Mouse (Mus musculus) ovary, postnatal 10 days (tissue): ENCODE measurements around the gene Suz12.
"Not testable (repeated sequence)": the region's sequence is repeated elsewhere in the genome, so short reads cannot be mapped to it uniquely, and the experiment has no call there.

Experiments
- DNase-seq: peaks from one replicate; pipeline ENCODE4 v3.0.0; 2022; ENCODE audit warnings: low spot score

Gene Suz12

GRCm38 (mm10) chr11:79992592-79993355 is at the start of gene Suz12:
Gene Suz12, plus strand, starts transcription at chr11:79993106.
- peak; percentile 84 for DNase-seq

DNA sequence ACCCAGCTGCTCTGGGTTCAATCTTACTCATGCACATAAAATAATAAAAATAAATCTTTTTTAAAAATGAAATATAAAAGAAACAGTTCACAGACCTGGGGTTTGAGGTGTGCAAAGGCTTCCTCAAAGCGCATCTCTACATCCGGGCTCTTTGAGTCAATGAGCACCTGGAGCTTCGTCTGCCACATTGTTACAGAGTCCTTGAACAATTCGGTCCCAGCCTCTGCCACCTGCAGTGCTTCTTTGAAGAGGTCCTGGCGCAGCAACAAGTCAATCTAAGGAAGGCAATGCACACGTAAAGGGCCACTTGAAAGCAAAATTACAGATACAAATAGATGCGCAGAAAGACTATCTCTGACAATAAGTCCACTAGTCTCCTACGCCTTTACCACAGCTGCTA is 49.8 kb upstream of the Suz12 start:
- no peak for DNase-seq

DNA sequence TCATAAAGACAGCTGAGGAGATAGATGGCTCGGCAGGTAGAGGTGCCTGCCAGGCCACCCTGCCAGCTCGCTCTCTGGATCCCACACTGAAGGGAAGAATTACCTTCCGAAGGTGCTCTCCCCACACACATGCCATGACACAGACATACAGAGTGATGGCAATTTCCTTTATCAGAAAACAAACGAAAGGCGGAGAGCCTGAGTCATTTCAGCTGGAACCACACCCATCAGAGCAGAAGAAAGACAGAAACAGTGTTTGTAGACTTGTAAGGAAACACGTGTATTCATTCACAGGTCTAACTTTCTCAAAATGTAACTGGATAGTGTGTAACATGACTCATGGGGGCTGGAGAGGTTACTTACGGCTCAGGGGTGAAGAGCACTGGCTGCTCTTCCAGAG is 49.3 kb upstream of the Suz12 start:
- no peak for DNase-seq

DNA sequence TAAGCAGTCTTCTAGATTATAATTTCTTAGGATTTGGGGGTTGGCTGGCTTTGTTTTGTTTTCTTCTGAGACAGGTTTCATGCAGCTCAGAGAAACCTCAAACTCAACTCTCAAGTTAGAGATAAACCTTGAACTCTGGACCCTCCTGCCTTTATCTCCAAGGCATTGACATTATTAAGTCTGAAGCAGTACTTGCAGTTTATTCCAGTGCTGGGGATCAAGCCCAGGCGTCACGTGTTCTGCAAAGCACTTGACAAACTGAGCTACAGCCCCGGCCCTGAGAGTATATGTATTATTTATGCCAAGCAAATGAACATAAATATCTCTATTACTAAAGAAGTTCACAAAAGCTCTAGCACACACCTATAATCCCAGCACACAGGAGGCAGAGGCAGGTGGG is 45.6 kb upstream of the Suz12 start:
- no peak for DNase-seq

DNA sequence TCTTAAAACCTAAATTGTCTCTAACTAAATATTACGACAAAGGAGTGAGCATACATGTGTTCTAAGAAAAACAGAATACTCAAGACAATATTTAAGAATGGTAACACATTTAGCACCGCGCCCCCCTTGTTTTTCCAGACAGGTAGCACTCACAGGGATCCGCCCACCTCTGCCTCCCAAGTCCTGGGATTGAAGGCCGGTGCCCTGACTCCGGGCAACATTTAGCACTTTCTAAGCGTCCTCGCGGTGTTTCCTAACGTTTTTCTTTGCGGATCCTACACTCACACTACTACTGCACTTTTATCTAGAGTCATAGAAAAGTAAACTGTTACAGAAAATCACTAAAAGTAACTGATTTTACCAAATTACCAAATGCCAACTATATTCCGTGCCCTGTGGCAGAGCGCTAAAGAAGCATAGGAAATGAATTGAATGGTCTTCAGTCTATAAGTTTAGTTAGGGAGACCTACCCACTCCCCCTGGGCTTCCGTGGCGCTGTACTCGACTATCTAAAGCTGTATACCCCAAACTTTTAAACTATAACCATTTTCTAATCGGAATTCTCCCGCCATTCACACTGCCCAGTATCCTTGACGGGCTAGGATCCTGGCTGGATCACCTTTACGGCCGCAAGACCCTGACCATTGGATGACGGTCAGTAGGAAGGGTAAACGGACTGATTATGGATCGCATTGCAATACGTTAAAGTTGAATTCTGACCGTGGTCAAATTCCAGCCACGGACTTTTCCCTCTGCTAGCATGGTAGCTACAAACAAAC is 31.4 kb upstream of the Suz12 start:
- DNase-seq: no peak

GRCm38 (mm10) chr11:79962125-79962876 is 30.6 kb upstream of the Suz12 start, which contains the start of gene Utp6:
Gene Utp6, minus strand, starts transcription at chr11:79962390.
- DNase-seq: peak; percentile 98

DNA sequence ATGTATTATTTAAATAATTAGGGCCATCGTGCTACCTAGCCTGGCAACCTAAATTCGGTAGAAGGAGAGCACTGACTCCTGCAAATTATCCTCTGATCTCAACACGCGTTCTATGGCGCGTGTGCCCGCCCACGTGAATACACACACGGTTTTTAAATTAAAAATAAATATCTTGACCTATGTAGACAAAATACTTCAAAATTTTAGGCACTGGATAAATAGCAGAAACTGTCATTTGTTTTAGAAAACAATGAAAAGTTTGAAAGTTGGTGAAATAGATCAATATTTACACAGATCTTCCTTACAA is 30.1 kb upstream of the Suz12 start:
- DNase-seq: no peak

DNA sequence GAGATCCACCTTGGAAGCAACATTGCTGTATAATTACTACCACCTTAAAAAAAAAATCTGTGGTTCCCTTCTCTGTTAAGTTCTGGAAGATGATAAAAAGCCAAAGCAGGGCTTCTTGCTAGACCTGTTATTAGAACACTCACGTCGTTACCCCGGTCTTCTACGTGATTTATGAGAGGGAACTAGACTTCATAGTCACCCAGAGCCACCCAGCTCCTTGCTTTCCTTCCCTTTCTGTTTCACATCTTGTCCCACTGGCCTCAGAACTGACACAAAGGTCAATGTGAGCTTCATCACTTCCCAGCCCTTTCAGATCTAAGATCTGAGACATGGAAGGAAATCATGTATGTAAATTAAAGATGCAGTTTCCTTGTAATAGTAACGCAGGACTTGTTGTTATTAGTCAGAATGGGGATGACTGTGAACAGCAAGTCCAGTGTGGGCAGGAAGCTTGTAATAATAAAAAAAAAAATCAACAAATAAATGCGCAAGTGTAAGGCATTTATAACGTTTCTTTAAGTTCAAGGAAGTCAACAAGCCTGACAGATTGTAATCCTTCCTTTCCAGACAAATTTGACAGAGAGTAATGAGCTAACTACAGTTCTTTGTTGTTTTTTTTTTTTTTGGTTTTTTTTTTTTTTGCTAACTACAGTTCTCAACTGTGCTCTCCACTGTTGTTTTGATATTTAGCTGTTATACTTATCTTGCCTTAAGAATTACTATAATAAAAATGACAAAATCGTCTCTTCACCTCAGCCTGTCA is 29.5 kb upstream of the Suz12 start:
- DNase-seq: no peak

DNA sequence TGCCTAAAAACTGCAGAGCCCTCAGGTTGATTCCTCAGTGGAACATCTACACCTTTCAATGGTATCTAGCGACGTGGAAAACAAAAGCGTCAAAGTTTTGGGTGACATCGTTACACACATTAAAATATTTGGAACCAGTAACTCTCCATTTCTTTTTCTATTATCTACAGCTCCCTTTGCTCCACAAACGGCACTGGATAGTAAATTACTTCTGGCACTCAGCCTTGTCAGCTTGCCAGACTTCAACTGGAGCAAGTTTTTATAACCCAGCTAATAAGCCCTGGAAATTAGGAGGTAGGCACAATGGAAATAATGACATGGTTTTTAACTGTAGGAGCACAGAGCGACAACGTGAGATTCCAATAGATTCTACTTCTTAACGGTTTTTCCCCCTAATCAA is 27.0 kb upstream of the Suz12 start:
- DNase-seq: peak; percentile 21

DNA sequence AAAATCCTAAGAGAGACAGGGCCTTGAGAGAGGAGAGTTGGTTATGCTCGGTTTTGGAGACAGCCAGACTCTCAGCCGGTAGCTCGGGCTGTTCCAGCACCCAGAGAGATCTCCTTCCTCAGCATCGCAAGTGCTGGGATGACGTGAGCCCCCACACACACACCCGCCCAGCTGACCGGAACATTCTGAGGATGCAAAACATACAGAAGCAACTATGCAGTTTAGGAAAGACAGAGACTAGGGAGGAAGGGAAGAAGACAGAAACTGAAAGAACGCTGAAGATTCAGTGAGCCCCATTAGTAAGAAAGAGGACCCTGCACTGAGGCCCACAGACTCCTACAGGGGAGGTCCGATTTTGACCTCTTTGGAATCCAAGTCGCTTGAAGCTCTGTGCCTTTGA is 25.2 kb upstream of the Suz12 start:
- DNase-seq: no peak

GRCm38 (mm10) chr11:79973133-79973532 is 19.8 kb upstream of the Suz12 start:
- DNase-seq: no peak

GRCm38 (mm10) chr11:79973626-79974476 is 19.1 kb upstream of the Suz12 start:
- no peak for DNase-seq

GRCm38 (mm10) chr11:79975377-79975776 is 17.5 kb upstream of the Suz12 start:
- no peak for DNase-seq

DNA sequence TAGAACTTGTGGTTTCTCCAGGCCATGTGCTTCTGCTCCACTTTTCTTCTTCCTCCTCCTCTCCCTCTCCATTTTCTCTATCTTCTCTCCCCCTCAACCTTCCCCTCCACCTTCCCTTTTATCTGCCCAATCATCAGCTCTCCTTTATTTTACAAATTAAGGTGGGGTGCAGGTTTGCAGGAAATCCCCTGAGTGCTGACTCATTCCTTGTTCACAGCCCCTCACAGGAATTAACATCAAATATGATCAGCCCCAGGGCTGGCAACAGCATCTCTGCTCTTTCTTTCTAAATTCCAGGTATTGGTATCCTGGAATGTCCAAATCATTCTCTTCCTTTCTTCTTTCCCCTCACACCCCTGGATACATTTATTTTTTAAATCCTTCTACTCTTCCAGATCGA is 16.7 kb upstream of the Suz12 start:
- no peak for DNase-seq

GRCm38 (mm10) chr11:79976645-79977044 is 16.3 kb upstream of the Suz12 start:
- not testable (repeated sequence) for DNase-seq

- DNase-seq: not testable (repeated sequence)
Measured at GRCm38 (mm10) chr11:79977061-79977460, 15.8 kb upstream of the Suz12 start.

DNA sequence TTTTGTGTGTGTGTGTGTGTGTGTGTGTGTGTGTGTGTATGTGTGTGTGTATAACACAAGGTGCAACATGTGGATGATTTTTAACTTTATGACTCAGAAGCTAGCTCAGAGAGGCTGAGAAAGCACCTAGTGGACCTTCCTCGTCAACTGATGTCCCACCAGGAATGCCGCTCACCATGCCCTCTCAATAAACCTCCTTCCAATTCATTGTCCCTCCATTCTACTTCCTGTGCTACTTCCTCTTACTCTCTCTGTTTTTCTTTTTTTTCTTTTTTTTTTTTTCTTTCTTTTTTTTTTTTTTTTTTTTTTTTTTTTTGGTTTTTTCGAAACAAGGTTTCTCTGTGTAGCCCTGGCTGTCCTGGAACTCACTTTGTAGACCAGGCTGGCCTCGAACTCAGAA is 15.2 kb upstream of the Suz12 start:
- DNase-seq: not testable (repeated sequence)

- DNase-seq: no peak
Measured at GRCm38 (mm10) chr11:79986886-79987285, 6.0 kb upstream of the Suz12 start.

DNA sequence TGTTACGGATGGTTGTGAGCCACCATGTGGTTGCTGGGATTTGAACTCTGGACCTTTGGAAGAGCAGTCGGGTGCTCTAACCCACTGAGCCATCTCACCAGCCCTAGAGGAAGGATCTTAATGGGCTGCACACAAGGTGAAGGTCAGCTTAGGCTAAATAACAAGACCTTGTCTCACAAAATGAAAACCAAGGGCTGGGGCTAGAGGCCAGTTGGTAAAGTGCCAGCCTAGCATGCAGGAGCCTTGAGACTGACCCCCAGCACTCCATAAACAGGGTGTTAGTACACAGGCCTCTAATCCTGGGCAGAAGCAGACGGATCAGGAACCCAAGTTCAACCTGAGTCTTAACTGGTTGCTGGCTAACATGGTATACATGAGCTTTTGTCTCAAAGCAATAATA is 5.0 kb upstream of the Suz12 start:
- DNase-seq: no peak

DNA sequence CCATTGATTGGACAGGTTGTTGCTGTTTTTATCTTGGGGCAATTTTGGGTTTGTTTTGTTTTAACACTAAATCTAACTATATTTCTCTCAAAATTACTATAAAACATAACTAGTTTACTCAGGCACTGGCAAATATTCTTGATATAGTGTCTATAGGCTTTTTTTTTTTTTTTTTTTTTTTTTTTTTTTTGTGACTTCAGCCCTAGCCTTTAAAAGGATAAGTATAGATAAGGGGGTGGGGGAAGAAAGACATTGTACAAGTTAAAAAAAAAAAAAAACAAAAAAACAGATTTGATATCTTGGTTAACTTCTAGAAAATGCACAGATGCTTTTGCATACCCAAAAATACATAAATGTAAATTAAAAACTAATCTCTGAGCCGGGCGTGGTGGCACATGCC is 2.8 kb upstream of the Suz12 start:
- no peak for DNase-seq

- DNase-seq: no peak
Measured at GRCm38 (mm10) chr11:79991600-79991999, 1.3 kb upstream of the Suz12 start.
